Comparison of ENCODE assay signal across 9 mouse cellular contexts in the genomic region with DNA sequence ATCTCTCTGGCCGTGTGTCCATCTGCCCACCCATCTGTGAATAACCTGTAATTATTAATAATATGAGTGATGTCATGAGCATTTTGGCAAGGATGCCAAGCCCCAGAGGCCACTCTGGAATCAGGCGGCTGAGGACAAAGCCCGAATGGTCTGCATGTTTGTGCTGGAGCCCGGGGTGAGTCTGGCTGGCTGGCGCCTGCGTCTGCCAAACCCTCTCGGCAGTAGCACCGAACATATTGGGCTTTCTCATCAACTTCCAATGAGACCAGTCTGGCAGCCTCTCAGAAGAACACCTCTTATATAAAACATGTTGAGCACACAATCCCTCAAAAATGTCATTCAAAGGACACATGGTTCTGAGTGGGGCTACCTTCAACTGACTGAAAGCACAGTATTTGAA.
DNase-seq lines count a peak whose midpoint lies in the region; ATAC-seq and TF ChIP-seq lines count a peak whose summit lies in the region.
"Had no signal": no experiment of that assay in that cellular context is flagged by ENCODE, and none has a peak within 500 bp of the region (broad histone marks: within the 10 kb centered on the region; RNA-seq: fewer than 3 reads in every experiment).

No protein-coding gene starts in this region.

- peaks cover 7% of the 10 kb centered on the region for H3K4me1 ChIP-seq in midbrain, postnatal 0 days (ENCODE audit: insufficient read depth, low read length)
- peaks cover 23% of the 10 kb centered on the region for H3K4me1 ChIP-seq in midbrain, embryonic 10.5 days
- H3K4me1 ChIP-seq in forebrain, postnatal 0 days (ENCODE audit: insufficient read depth), result peaks cover 12% of the 10 kb centered on the region
- peaks cover 9% of the 10 kb centered on the region for H3K4me1 ChIP-seq in neural tube, embryonic 15.5 days
- no peaks in the 10 kb centered on the region for H3K4me1 ChIP-seq in liver, embryonic 11.5 days (replicated peaks; ENCODE audit: control insufficient read depth, insufficient read depth, low read length)

- ATAC-seq in midbrain, postnatal 0 days (ENCODE audit: low FRiP score), result no peak
- peak; percentile 56 for ATAC-seq in forebrain, postnatal 0 days
- no peak for ATAC-seq in neural tube, embryonic 15.5 days (ENCODE audit: low FRiP score)
- no peak for ATAC-seq in liver, embryonic 11.5 days (replicated peaks; ENCODE audit: low FRiP score)

- no peaks in the 10 kb centered on the region for H3K27me3 ChIP-seq in midbrain, postnatal 0 days (ENCODE audit: insufficient read depth, low read length)
- no peaks in the 10 kb centered on the region for H3K27me3 ChIP-seq in midbrain, embryonic 10.5 days (ENCODE audit: low read depth, poor library complexity, severe bottlenecking)
- H3K27me3 ChIP-seq in forebrain, postnatal 0 days (ENCODE audit: insufficient read depth, low read length), result no peaks in the 10 kb centered on the region
- H3K27me3 ChIP-seq in neural tube, embryonic 15.5 days (replicated peaks), result no peaks in the 10 kb centered on the region
- no peaks in the 10 kb centered on the region for H3K27me3 ChIP-seq in liver, embryonic 11.5 days (replicated peaks; ENCODE audit: control insufficient read depth, insufficient read depth, low read length)

- H3K27ac ChIP-seq in midbrain, postnatal 0 days (ENCODE audit: low read depth, low read length), result no peak overlapping the region
- no peak overlapping the region for H3K27ac ChIP-seq in midbrain, embryonic 10.5 days (replicated peaks)
- H3K27ac ChIP-seq in forebrain, postnatal 0 days (ENCODE audit: low read depth, low read length), result no peak overlapping the region
- H3K27ac ChIP-seq in neural tube, embryonic 15.5 days (replicated peaks), result no peak overlapping the region
- no peak overlapping the region for H3K27ac ChIP-seq in liver, embryonic 11.5 days (ENCODE audit: low read depth, low read length)

- no peaks in the 10 kb centered on the region for H3K36me3 ChIP-seq in midbrain, postnatal 0 days (ENCODE audit: insufficient read depth, low read length)
- no peaks in the 10 kb centered on the region for H3K36me3 ChIP-seq in midbrain, embryonic 10.5 days
- no peaks in the 10 kb centered on the region for H3K36me3 ChIP-seq in forebrain, postnatal 0 days (ENCODE audit: insufficient read depth)
- H3K36me3 ChIP-seq in neural tube, embryonic 15.5 days, result no peaks in the 10 kb centered on the region
- no peaks in the 10 kb centered on the region for H3K36me3 ChIP-seq in liver, embryonic 11.5 days (ENCODE audit: control insufficient read depth, insufficient read depth, low read length)
- H3K36me3 ChIP-seq: G1E had no signal

- no peak overlapping the region for H3K9ac ChIP-seq in midbrain, postnatal 0 days (replicated peaks; ENCODE audit: low read length, poor library complexity, severe bottlenecking)
- H3K9ac ChIP-seq in forebrain, postnatal 0 days, result no peak overlapping the region
- H3K9ac ChIP-seq in neural tube, embryonic 15.5 days (replicated peaks), result no peak overlapping the region
- H3K9ac ChIP-seq in liver, embryonic 11.5 days (ENCODE audit: low read depth, low read length), result no peak overlapping the region

- no peaks in the 10 kb centered on the region for H3K9me3 ChIP-seq in midbrain, postnatal 0 days (ENCODE audit: low read length)
- no peaks in the 10 kb centered on the region for H3K9me3 ChIP-seq in midbrain, embryonic 10.5 days (replicated peaks)
- H3K9me3 ChIP-seq in forebrain, postnatal 0 days (ENCODE audit: low read length), result no peaks in the 10 kb centered on the region
- no peaks in the 10 kb centered on the region for H3K9me3 ChIP-seq in neural tube, embryonic 15.5 days (replicated peaks)
- H3K9me3 ChIP-seq in liver, embryonic 11.5 days (ENCODE audit: control insufficient read depth, low read length), result no peaks in the 10 kb centered on the region

- H3K4me2 ChIP-seq in midbrain, postnatal 0 days (ENCODE audit: low read depth, low read length, poor library complexity, severe bottlenecking), result no peak overlapping the region
- no peak overlapping the region for H3K4me2 ChIP-seq in forebrain, postnatal 0 days (ENCODE audit: low read depth)
- no peak overlapping the region for H3K4me2 ChIP-seq in neural tube, embryonic 15.5 days
- H3K4me2 ChIP-seq in liver, embryonic 11.5 days, result no peak overlapping the region

- TF ChIP-seq CTCF in midbrain, postnatal 0 days (IDR thresholded peaks at IDR 0.05), result no peak
- TF ChIP-seq CTCF in forebrain, postnatal 0 days (IDR thresholded peaks at IDR 0.05; ENCODE audit: low read depth), result no peak

- peak; percentile 77 for DNase-seq in midbrain, postnatal 0 days (ENCODE audit: low spot score)
- DNase-seq in midbrain, embryonic 10.5 days (ENCODE audit: low spot score), result no peak
- DNase-seq in forebrain, postnatal 0 days, result peak; percentile 52
- peak; percentile 23 to 63 for DNase-seq in layer of hippocampus, adult 8-10 months (ENCODE audit: low spot score in 2 of 2)
- peak; percentile 28 for DNase-seq in telencephalon, adult 2 months (ENCODE audit: low read depth, low spot score)
- DNase-seq in adrenal gland, postnatal 10 days, result no peak
- no peak for DNase-seq in liver, embryonic 11.5 days (ENCODE audit: low spot score)

- H3K4me3 ChIP-seq in midbrain, postnatal 0 days (ENCODE audit: low read depth, low read length), result no peak overlapping the region
- no peak overlapping the region for H3K4me3 ChIP-seq in midbrain, embryonic 10.5 days
- H3K4me3 ChIP-seq in forebrain, postnatal 0 days (ENCODE audit: low read depth, low read length), result no peak overlapping the region
- H3K4me3 ChIP-seq in neural tube, embryonic 15.5 days (replicated peaks), result no peak overlapping the region
- H3K4me3 ChIP-seq in liver, embryonic 11.5 days (ENCODE audit: low read depth, low read length), result no peak overlapping the region

- WGBS in midbrain, postnatal 0 days, result 66% methylated on average over 8 of the region's 8 CpGs
- WGBS in midbrain, embryonic 10.5 days, result 87% methylated on average over 8 of the region's 8 CpGs
- 29% methylated on average over 8 of the region's 8 CpGs for WGBS in forebrain, postnatal 0 days
- 68% methylated on average over 8 of the region's 8 CpGs for WGBS in neural tube, embryonic 15.5 days
- WGBS in liver, embryonic 11.5 days, result 95% methylated on average over 8 of the region's 8 CpGs

Comparison
In these comparisons a context has a peak if more than half of its experiments do, and no peak if none do; other contexts are left out.
1. DNase-seq: peak in midbrain, postnatal 0 days (single experiment), forebrain, postnatal 0 days (single experiment), layer of hippocampus, adult 8-10 months (2 of 2) and telencephalon, adult 2 months (single experiment); none in midbrain, embryonic 10.5 days (single experiment), adrenal gland, postnatal 10 days (single experiment) and liver, embryonic 11.5 days (single experiment).